ENCODE assay signal across 16 mouse cellular contexts in the genomic region with DNA sequence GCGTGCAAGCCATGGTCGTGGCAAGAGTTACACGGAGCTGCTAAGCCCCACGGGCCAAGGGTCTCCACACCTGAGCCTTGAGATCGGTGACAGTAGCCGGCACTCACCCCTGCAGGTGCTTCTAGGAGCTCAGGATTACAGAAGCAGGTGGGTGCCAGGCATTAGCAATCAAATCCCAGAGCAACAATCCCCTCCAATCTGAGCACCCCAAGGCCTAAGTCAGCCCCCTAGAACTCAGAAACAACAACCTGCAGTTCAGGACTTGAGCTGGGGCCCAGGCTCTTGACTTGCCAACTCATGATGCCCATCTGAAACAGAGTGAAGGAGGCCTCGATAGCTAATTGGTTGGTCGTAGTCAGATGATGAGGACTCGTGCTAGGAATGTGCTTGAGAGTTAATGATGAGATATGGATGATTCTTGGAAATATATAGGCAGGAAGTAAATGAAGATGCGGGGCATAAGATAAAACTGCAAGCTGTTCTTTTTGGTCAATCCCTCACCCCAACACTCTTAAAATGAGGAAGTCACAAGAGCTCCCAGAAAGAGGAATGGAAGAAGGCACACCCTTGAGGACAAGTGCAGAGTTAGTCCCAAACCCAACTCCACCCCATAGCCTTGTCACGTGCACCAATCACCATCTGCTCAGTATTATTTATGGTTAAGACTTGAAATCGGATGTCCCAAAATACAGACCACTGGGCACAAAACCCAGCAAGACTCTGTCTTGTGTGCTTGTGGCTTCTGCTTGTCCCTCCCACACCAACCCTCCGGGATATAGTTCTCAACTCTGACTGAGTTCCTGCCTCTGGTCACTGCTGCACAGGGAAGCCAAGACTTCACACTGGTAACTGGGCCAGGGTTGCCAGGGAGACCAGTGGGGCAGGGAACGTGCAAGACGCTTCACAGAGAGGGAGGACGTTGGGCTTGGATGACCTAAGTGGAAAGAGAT. TPM values are rescaled to one million over a fixed set of nuclear protein-coding genes. Genes with fewer than 3 reads are reported as not detected.
DNase-seq lines count a peak whose midpoint lies in the region; ATAC-seq lines count a peak whose summit lies in the region.
"Had no signal": no experiment of that assay in that cellular context is flagged by ENCODE, and none has a peak within 500 bp of the region (broad histone marks: within the 10 kb centered on the region; RNA-seq: fewer than 3 reads in every experiment).

No protein-coding gene starts in this region.

- H3K4me2 ChIP-seq in hindbrain, embryonic 13.5 days = no peak overlapping the region
- H3K4me2 ChIP-seq: embryonic facial prominence, embryonic 12.5 days; limb, embryonic 13.5 days; neural tube, embryonic 12.5 days; stomach, embryonic 15.5 days had no signal

- H3K27me3 ChIP-seq in hindbrain, embryonic 13.5 days = no peaks in the 10 kb centered on the region
- H3K27me3 ChIP-seq: embryonic facial prominence, embryonic 12.5 days; limb, embryonic 13.5 days; neural tube, embryonic 12.5 days; stomach, embryonic 15.5 days had no signal

- H3K4me3 ChIP-seq in hindbrain, embryonic 13.5 days = no peak overlapping the region
- H3K4me3 ChIP-seq: embryonic facial prominence, embryonic 12.5 days; limb, embryonic 13.5 days; midbrain, embryonic 10.5 days; neural tube, embryonic 12.5 days; stomach, embryonic 15.5 days had no signal

- ATAC-seq in hindbrain, embryonic 13.5 days (ENCODE audit: low FRiP score) = no peak
- ATAC-seq: forebrain, embryonic 16.5 days had no signal

- WGBS in hindbrain, embryonic 13.5 days = 74% methylated on average over 16 of the region's 16 CpGs

- no peak overlapping the region for H3K9ac ChIP-seq in hindbrain, embryonic 13.5 days
- H3K9ac ChIP-seq: embryonic facial prominence, embryonic 12.5 days; limb, embryonic 13.5 days; neural tube, embryonic 12.5 days; stomach, embryonic 15.5 days had no signal

- intact Hi-C loops in heart, postnatal 25 days (cut with DNase I) = no loop called here
- intact Hi-C loops in heart, postnatal 10 days (cut with DNase I) = no loop called here

- H3K27ac ChIP-seq in hindbrain, embryonic 13.5 days = no peak overlapping the region
- H3K27ac ChIP-seq: embryonic facial prominence, embryonic 12.5 days; limb, embryonic 13.5 days; midbrain, embryonic 10.5 days; neural tube, embryonic 12.5 days; stomach, embryonic 15.5 days had no signal

- H3K4me1 ChIP-seq in hindbrain, embryonic 13.5 days (replicated peaks) = no peaks in the 10 kb centered on the region
- H3K4me1 ChIP-seq: neural tube, embryonic 12.5 days; stomach, embryonic 15.5 days had no signal

- peak; percentile 98 for DNase-seq in heart, adult 11 months
- DNase-seq in heart, postnatal 25 days (ENCODE audit: low spot score) = no peak
- DNase-seq in 416B (ENCODE audit: low read depth) = peak; percentile 54
- DNase-seq in R1 (ENCODE audit: low read depth, low spot score) = peak; percentile 15
- peak; percentile 7 to 12 for DNase-seq in heart, postnatal 10 days
- no peak for DNase-seq in right cerebral cortex, adult 18-20 months
- no peak for DNase-seq in layer of hippocampus, postnatal 14 days (ENCODE audit: low spot score in 2 of 2)
- DNase-seq: kidney, adult 8-10 months; right cerebral cortex, postnatal 25 days had no signal

- H3K36me3 ChIP-seq in hindbrain, embryonic 13.5 days = no peaks in the 10 kb centered on the region
- H3K36me3 ChIP-seq: embryonic facial prominence, embryonic 12.5 days; limb, embryonic 13.5 days; midbrain, embryonic 10.5 days; neural tube, embryonic 12.5 days; stomach, embryonic 15.5 days had no signal

- H3K9me3 ChIP-seq in hindbrain, embryonic 13.5 days = no peaks in the 10 kb centered on the region
- H3K9me3 ChIP-seq: embryonic facial prominence, embryonic 12.5 days; limb, embryonic 13.5 days; midbrain, embryonic 10.5 days; neural tube, embryonic 12.5 days; stomach, embryonic 15.5 days had no signal

RNA-seq across cellular contexts. Expression of a gene that starts 10.2 kb away (rescaled TPM):
- total RNA-seq in heart, postnatal 25 days (2021) = 1 to 10 TPM; 2.0 to 2.3 TPM
- total RNA-seq in heart, postnatal 10 days (2021) = 1 to 10 TPM in 1 of 2 experiments, under 1 TPM in 1; 0.82 to 1.0 TPM
- 0.47 and 1.3 TPM in 2 replicates for polyA plus RNA-seq in hindbrain, embryonic 13.5 days (2015; fragmentation: Nextera tagmentation; extraction: Ambion mirVana)
- 1 to 10 TPM; 1.1 to 2.3 TPM for total RNA-seq in layer of hippocampus, postnatal 14 days (2021)

RNA-seq across cellular contexts. Expression of a gene that starts 36.1 kb away (rescaled TPM):
- 1 to 10 TPM; 4.3 to 4.4 TPM for total RNA-seq in heart, postnatal 25 days (2021)
- total RNA-seq in heart, postnatal 10 days (2021) = 1 to 10 TPM in 1 of 2 experiments, under 1 TPM in 1; 0.69 to 1.0 TPM
- polyA plus RNA-seq in hindbrain, embryonic 13.5 days (2015; fragmentation: Nextera tagmentation; extraction: Ambion mirVana) = 0.88 and 0.95 TPM in 2 replicates
- 1 to 10 TPM in 1 of 2 experiments, under 1 TPM in 1; 0.55 to 1.2 TPM for total RNA-seq in layer of hippocampus, postnatal 14 days (2021)
- polyA plus RNA-seq: embryonic facial prominence, embryonic 12.5 days; midbrain, embryonic 10.5 days had no signal

RNA-seq across cellular contexts. Expression of a gene that starts 46.3 kb away (rescaled TPM):
- under 1 TPM in 1 of 2 experiments, not detected in 1; 0.45 TPM for total RNA-seq in heart, postnatal 25 days (2021)
- total RNA-seq in heart, postnatal 10 days (2021) = under 1 TPM; 0.20 to 0.91 TPM
- 3.1 and 4.6 TPM in 2 replicates for polyA plus RNA-seq in hindbrain, embryonic 13.5 days (2015; fragmentation: Nextera tagmentation; extraction: Ambion mirVana)
- 10 to 100 TPM; 26.1 to 32.9 TPM for total RNA-seq in layer of hippocampus, postnatal 14 days (2021)

RNA-seq across cellular contexts. Expression of a gene that starts 54.6 kb away (rescaled TPM):
- 1 to 10 TPM; 4.2 to 4.8 TPM for total RNA-seq in heart, postnatal 25 days (2021)
- total RNA-seq in heart, postnatal 10 days (2021) = 1 to 10 TPM; 5.2 to 6.8 TPM
- 16.1 and 18.1 TPM in 2 replicates for polyA plus RNA-seq in hindbrain, embryonic 13.5 days (2015; fragmentation: Nextera tagmentation; extraction: Ambion mirVana)
- 10 to 100 TPM in 1 of 2 experiments, 1 to 10 TPM in 1; 9.3 to 12.6 TPM for total RNA-seq in layer of hippocampus, postnatal 14 days (2021)

Comparison
In these comparisons a context has a peak if more than half of its experiments do, and no peak if none do; other contexts are left out.
1. DNase-seq: peak in heart, adult 11 months (single experiment), 416B (single experiment), R1 (single experiment) and heart, postnatal 10 days (2 of 2); none in heart, postnatal 25 days (single experiment), right cerebral cortex, adult 18-20 months (single experiment) and layer of hippocampus, postnatal 14 days (0 of 2).
2. RNA of a gene that starts 46.3 kb away (total RNA-seq): 26.1 to 32.9 TPM in layer of hippocampus, postnatal 14 days; 0.20 to 0.91 TPM in heart, postnatal 10 days and 0.45 TPM in heart, postnatal 25 days; every median in the first group is over 10 times any median in the second.